Mouse (Mus musculus) liver, adult 10 weeks (tissue): Measurements from ENCODE around the gene 1810010H24Rik. TPM values are rescaled to one million over a fixed set of nuclear protein-coding genes. Genes with fewer than 3 reads are reported as not detected.

Experiments used
- polyA plus RNA-seq: library from polyadenylated mRNA; stranded (reverse); fragments of 350-450 nt; fragmentation: Illumina TruSeq; extraction: RNeasy Lipid Tissue Mini Kit (QIAGEN cat#74804); gene quantifications from one replicate; pipeline ENCODE4 v1.2.3, GENCODE M21; 2014; ENCODE audit warnings: low read depth, low replicate concordance

1810010H24Rik gene
- 5.7 TPM for polyA plus RNA-seq

GRCm38 (mm10) chr11:107025411-107026321, at the start of gene 1810010H24Rik:
TSS of gene 1810010H24Rik (plus strand) at chr11:107025681.

DNA sequence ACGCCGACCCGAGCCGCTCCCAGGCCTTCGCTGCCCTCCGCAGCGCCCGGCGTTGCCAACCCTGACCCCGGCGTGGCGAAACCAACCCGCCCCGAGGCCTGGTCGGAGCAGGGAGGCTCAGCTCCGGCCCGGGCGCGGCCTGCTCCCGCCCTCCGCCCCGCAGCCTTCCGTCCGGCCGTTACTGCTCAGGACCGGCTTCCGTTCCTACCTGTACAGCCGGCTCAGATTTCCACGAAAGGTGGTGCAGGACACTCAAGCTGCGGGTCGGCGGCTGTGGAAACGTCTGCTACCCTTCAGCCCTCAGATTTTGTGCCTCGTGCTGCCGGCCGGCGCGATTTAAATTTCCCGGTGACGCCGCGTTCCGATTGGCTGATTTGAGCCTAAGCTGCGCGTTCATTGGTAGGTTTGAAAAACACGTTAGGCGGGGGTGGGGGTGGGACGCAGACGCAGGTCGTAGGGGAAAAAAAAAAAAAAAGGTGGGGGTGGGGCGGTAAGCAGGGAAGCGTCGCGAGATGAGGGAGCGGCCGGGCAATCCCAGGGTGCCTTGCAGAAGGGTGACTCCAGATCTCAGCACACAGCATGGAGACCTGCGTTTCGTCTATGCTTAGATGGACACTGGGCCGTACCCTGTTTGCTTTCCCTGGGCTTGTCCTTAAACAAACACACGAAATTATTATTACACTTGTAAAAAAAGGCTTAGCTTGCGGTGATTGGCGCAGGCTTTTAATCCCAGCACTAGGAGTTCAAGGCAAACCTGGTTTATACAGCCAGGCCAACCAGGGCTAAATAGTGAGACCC, 26.1 kb upstream of the 1810010H24Rik start, which contains the start of gene Kpna2:
TSS of gene Kpna2 (minus strand) at position 391 of the 798 bp plus-strand sequence.

Other genes starting within 250 kb of the 1810010H24Rik start
- 6.5 TPM for gene Polg2, start 246.1 kb upstream of the 1810010H24Rik start, polyA plus RNA-seq
- gene Ddx5, start 236.5 kb upstream of the 1810010H24Rik start, polyA plus RNA-seq = 555 TPM
- 7.8 TPM for gene Cep95, start 236.4 kb upstream of the 1810010H24Rik start, polyA plus RNA-seq
- 36.2 TPM for gene Smurf2, start 105.0 kb upstream of the 1810010H24Rik start, polyA plus RNA-seq
- gene Kpna2, start 26.1 kb upstream of the 1810010H24Rik start, polyA plus RNA-seq = 60.3 TPM
- 12.4 TPM for gene Bptf, start 106.4 kb downstream of the 1810010H24Rik start, polyA plus RNA-seq
- 19.0 TPM for gene Nol11, start 163.7 kb downstream of the 1810010H24Rik start, polyA plus RNA-seq